Mouse (Mus musculus) limb, embryonic 10.5 days (tissue): Measurements from ENCODE around the gene Abraxas2. TPM values are rescaled to one million over a fixed set of nuclear protein-coding genes. Genes with fewer than 3 reads are reported as not detected.

ENCODE experiments used
- DNase-seq: peaks from one replicate; pipeline ENCODE4 v3.0.0-alpha.2; 2017; ENCODE audit warnings: low spot score
- H3K27ac ChIP-seq: fragments of 300-500 bp; sonication (generic); 2 replicates; pipeline ENCODE4 v1.5.1; 2016; ENCODE audit warnings: mild to moderate bottlenecking
- H3K27me3 ChIP-seq: fragments of 300-500 bp; sonication (generic); 2 replicates; pipeline ENCODE4 v1.6.1; 2016; ENCODE audit warnings: low read depth, mild to moderate bottlenecking; ENCODE audit not compliant: poor library complexity, severe bottlenecking
- H3K36me3 ChIP-seq: fragments of 300-500 bp; sonication (generic); 2 replicates; pipeline ENCODE4 v1.6.1; 2016; ENCODE audit warnings: mild to moderate bottlenecking, moderate library complexity
- H3K4me1 ChIP-seq: fragments of 300-500 bp; sonication (generic); 2 replicates; pipeline ENCODE4 v1.6.1; 2016
- H3K4me3 ChIP-seq: fragments of 300-500 bp; sonication (generic); 2 replicates; pipeline ENCODE4 v1.5.1; 2016; ENCODE audit warnings: mild to moderate bottlenecking, moderate library complexity
- H3K9me3 ChIP-seq: fragments of 300-500 bp; sonication (generic); replicated peaks from 2 replicates; pipeline ENCODE4 v1.6.1; 2016; ENCODE audit warnings: mild to moderate bottlenecking
- WGBS: fragments of 180-500 bp; shearing (Covaris S2); methylation state at CpG from one replicate; pipeline ENCODE4 v1.1.7; 2016; 5-methylcytosine and 5-hydroxymethylcytosine counted together
- polyA plus RNA-seq: library from polyadenylated mRNA; unstranded; fragments of >200 nt; fragmentation: Nextera tagmentation; extraction: Ambion mirVana; gene quantifications from 2 replicates; pipeline ENCODE4 v1.2.1, GENCODE M21; 2016

Gene Abraxas2
- polyA plus RNA-seq, 1 experiment from 2014 or later = 36.5 TPM

- Histone ChIP-seq H3K4me1 (peaks cover 15% of the 10 kb centered on the region), H3K36me3 (no peaks in the 10 kb centered on the region), H3K27me3 (no peaks in the 10 kb centered on the region), H3K4me3 (peak within 1 kb of the TSS; percentile 98), H3K9me3 (no peaks in the 10 kb centered on the region), H3K27ac (peak within 1 kb of the TSS; percentile 97)
- DNase-seq = peak; percentile 99
- under 1% methylated on average over 93 of the region's 93 CpGs for whole genome bisulfite sequencing
Observed at GRCm38 (mm10) chr7:132930850-132931559, 72.0 kb downstream of the Abraxas2 start, which contains the start of gene Zranb1. Gene Zranb1, plus strand, starts transcription at chr7:132931142.

GRCm38 (mm10) chr7:132931560-132932351 is 72.7 kb downstream of the Abraxas2 start:
- Histone ChIP-seq H3K27ac (peak overlapping the region; percentile 97), H3K27me3 (no peaks in the 10 kb centered on the region), H3K4me1 (peaks cover 15% of the 10 kb centered on the region), H3K9me3 (no peaks in the 10 kb centered on the region), H3K36me3 (no peaks in the 10 kb centered on the region), H3K4me3 (peak overlapping the region; percentile 98)
- WGBS = under 1% methylated on average over 55 of the region's 55 CpGs
- peak; percentile 67 for DNase-seq

- Histone ChIP-seq H3K4me3 (no peak overlapping the region), H3K4me1 (peaks cover 15% of the 10 kb centered on the region), H3K36me3 (no peaks in the 10 kb centered on the region), H3K27ac (no peak overlapping the region), H3K9me3 (no peaks in the 10 kb centered on the region), H3K27me3 (no peaks in the 10 kb centered on the region)
- DNase-seq = no peak
- WGBS = 94% methylated on average over 1 of the region's 1 CpGs
Observed at GRCm38 (mm10) chr7:132933331-132933730, 74.3 kb downstream of the Abraxas2 start.

Other genes starting within 250 kb of the Abraxas2 start
- 20.1 and 28.0 TPM in 2 replicates for gene Lhpp, start 248.6 kb upstream of the Abraxas2 start, polyA plus RNA-seq
- 32.7 and 39.1 TPM in 2 replicates for gene Fam53b, start 45.3 kb upstream of the Abraxas2 start, polyA plus RNA-seq
- 74.0 and 74.6 TPM in 2 replicates for gene Eef1akmt2, start 6.6 kb upstream of the Abraxas2 start, polyA plus RNA-seq
- 11.0 and 11.8 TPM in 2 replicates for gene Zranb1, start 71.9 kb downstream of the Abraxas2 start, polyA plus RNA-seq